Mouse (Mus musculus) mesoderm, embryonic 11.5 days (tissue): ENCODE measurements at regions not wholly inside any gene's neighbourhood (a gene's known extent, or its start where the extent isn't known, plus 50 kb on each side); places are given as distances from the start of the nearest gene placed in this dataset.

Experiments used
- DNase-seq: peaks from one replicate; pipeline ENCODE4 v3.0.0-alpha.2; 2012; ENCODE audit warnings: low read depth, low spot score

GRCm38 (mm10) chr8:50180682-50181081 lies 1336.9 kb upstream of the Tenm3 start:
- DNase-seq: no peak

DNA sequence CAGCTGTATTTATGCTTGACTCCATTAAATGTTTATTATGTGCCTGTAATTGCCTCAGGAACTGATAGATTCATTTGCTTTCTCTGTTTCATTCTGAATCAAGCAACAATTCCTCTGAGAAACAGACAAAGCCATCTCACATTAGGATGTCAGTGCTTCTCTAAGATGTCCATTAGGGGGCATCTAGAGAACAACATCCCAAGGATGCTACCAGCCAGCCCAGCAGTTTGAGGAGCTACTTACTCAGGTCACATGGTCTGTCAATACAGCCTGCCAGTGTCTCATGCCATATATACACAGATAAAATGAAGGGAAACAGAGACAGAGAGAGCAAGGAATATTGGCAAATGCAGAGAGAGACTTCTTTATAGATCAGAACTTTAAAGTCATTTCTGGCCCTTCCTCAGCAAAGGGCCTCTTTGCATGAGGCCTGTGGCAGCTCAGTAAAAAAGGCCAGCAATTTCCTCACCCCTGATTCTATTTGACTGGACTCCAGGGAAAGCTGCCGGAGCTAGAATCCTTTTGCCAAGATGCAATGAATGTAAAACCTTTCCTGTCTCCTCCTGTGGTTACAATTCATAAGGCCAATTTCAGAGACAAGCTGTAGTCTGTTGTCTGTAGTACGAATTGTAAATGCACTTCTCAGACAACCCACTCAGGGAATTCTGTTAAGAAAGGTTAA lies 1321.2 kb upstream of the Tenm3 start:
- peak; percentile 21 for DNase-seq

GRCm38 (mm10) chr8:50161076-50161475 lies 1317.3 kb upstream of the Tenm3 start:
- peak; percentile 3 for DNase-seq

DNA sequence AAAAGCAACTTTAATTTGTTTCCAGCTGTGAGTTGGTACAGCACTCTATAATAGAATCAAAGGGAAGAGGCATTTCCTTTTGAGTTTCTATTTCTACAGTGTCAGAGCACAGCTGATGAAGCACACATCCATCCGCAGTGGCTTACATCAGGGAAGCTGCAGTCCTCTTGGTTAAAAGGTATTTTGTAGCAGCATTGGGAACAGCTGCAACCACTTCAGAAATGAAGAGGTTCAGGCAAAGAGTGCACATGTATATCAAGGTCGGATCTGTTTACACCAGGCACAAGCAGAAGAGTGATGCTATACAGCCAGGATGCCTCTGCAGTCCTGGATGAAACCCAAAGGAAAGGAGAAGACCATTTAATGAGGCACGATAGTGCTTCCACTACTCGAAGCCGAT lies 1316.6 kb upstream of the Tenm3 start:
- peak; percentile 1 for DNase-seq

GRCm38 (mm10) chr8:50139876-50140275 lies 1296.1 kb upstream of the Tenm3 start:
- DNase-seq: no peak

GRCm38 (mm10) chr8:50120041-50120440 lies 1276.3 kb upstream of the Tenm3 start:
- no peak for DNase-seq

- DNase-seq: no peak
Measured at GRCm38 (mm10) chr8:50082378-50082777, 1238.6 kb upstream of the Tenm3 start.

GRCm38 (mm10) chr8:50037096-50037495 lies 1193.3 kb upstream of the Tenm3 start:
- no peak for DNase-seq

DNA sequence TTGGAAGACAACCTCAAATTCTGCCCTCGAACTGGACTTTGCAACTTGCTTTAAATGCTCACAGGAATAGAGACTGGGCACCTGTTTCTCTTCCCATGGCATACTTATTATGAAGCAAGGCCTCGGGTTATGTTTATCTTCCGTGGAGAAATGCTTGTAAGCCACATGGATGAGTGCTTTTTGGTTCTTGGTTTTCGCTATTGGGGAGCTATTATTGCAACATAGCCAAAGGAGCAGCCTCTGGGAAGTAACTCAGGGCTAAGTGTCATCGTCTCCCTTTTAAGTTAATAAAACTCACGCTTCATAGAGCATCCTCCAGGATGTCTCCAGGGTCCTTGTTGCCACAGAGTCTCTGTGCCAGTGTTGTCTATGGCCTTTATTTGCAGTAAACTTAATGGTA lies 1183.8 kb upstream of the Tenm3 start:
- no peak for DNase-seq

DNA sequence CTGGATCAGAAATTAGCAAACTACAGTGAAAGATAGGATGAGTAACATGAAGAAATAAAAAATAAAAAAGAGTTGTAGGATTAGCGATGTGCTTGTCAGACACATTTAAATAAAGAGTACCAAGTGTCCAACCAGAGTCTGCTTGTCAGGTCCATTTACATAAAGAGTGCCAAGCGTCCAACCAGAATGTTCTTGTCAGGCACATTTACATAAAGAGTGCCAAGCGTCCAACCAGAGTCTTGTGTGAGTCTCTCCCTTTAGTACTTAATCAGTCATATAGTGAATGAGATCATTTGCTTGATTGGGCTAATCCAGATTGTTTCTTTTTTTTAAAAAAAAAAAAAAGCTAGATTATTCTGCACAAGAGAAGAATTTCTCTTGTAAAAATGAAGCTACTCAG lies 1163.8 kb upstream of the Tenm3 start:
- DNase-seq: no peak

DNA sequence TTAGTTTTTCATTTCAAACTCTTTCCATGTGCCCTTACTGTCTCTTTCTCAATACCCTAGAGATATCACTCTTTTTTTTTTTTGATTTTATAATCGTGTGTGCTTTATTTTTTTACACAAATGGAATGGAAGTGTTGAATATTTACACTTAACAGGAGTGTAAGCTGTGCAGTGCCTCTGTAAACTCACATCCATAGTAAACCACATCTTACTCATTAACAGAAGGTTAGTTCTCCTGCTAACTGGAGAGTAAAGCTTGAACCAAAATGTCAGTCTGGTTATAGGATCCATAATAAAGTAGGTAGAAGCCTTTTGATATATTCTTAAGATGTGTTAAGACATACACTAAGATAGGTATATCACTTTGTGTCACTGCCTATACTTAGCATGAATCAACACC lies 1160.5 kb upstream of the Tenm3 start:
- no peak for DNase-seq

DNA sequence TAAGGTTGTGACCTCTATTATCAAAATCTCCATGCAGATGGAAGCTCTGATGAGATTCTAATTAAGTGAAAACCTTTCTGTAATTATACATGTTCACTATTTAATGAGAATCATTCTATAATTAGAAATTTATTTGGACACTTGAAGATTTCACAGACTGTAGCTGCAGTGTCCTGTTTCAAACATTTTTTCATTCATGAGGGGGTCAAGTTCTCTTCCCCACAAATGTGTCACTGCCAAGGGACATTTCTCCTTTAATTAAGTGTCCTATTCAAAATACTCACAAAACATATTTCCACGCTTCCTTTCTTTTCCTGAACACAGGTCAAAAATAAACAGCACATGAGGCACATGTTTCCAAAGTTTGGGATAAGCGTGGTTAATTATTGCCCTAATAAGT lies 1159.9 kb upstream of the Tenm3 start:
- DNase-seq: no peak

- DNase-seq: no peak
Measured at GRCm38 (mm10) chr8:49998281-49999037, 1154.7 kb upstream of the Tenm3 start.
